Mouse (Mus musculus): ENCODE measurements at regions not wholly inside any gene's neighbourhood (a gene's known extent, or its start where the extent isn't known, plus 50 kb on each side); places are given as distances from the start of the nearest gene placed in this dataset.
A peak's percentile ranks its signal among the peaks of the same experiment; 100 is the strongest.

DNA sequence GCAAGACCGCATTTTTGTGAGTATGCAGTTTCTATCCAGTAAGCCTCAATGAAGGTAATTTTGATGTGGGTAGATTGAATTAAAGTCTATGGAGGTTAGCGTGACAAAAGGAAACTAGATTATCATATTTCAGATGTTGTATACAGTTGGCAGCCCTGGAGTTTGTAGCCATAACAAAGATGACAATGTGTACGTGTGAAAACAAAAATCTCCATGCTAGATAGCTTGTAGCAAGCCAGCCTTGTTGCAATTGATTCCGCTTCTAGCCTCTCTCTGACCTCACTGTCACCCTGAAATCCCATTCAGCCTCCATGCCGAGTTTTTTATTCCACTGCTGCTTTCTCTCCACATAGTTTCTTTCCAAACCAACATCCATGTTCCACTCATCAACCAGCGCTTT lies 248.4 kb downstream of the Fign start:
- DNase-seq (ENCODE audit: low spot score), result no peak
- Histone ChIP-seq H3K9me3 (ENCODE audit: low read length) (no peaks in the 10 kb centered on the region), H3K36me3 (ENCODE audit: insufficient read depth, low read length) (no peaks in the 10 kb centered on the region), H3K4me2 (ENCODE audit: low read depth, low read length) (no peak overlapping the region), H3K4me3 (ENCODE audit: low read length) (no peak overlapping the region), H3K9ac (replicated peaks; ENCODE audit: low read length) (no peak overlapping the region), H3K27me3 (ENCODE audit: insufficient read depth, low read length) (no peaks in the 10 kb centered on the region), H3K27ac (no peak overlapping the region), H3K4me1 (ENCODE audit: insufficient read depth, low read length) (peaks cover 5% of the 10 kb centered on the region; the same call in 1 of the 2 replicates)
- 70% methylated on average over 6 of the region's 6 CpGs for WGBS
- no peak for TF ChIP-seq CTCF (IDR thresholded peaks at IDR 0.05; ENCODE audit: low read depth)
- no peak for ATAC-seq

- Histone ChIP-seq H3K4me1 (ENCODE audit: insufficient read depth, low read length) (no peaks in the 10 kb centered on the region), H3K4me2 (ENCODE audit: low read depth, low read length) (no peak overlapping the region), H3K9ac (replicated peaks; ENCODE audit: low read length) (no peak overlapping the region), H3K27ac (no peak overlapping the region), H3K9me3 (ENCODE audit: low read length) (no peaks in the 10 kb centered on the region), H3K36me3 (ENCODE audit: insufficient read depth, low read length) (no peaks in the 10 kb centered on the region), H3K27me3 (ENCODE audit: insufficient read depth, low read length) (no peaks in the 10 kb centered on the region), H3K4me3 (ENCODE audit: low read length) (no peak overlapping the region)
- no peak for TF ChIP-seq CTCF (IDR thresholded peaks at IDR 0.05; ENCODE audit: low read depth)
- 87% methylated on average over 4 of the region's 4 CpGs for WGBS
- ATAC-seq, result no peak
- DNase-seq (ENCODE audit: low spot score), result no peak
Observed at GRCm38 (mm10) chr2:63832041-63832714, 265.7 kb downstream of the Fign start.

GRCm38 (mm10) chr2:63830431-63830830 lies 267.4 kb downstream of the Fign start:
- Histone ChIP-seq H3K27ac (no peak overlapping the region), H3K9ac (replicated peaks; ENCODE audit: low read length) (no peak overlapping the region), H3K4me1 (ENCODE audit: insufficient read depth, low read length) (no peaks in the 10 kb centered on the region), H3K4me2 (ENCODE audit: low read depth, low read length) (no peak overlapping the region), H3K9me3 (ENCODE audit: low read length) (no peaks in the 10 kb centered on the region), H3K4me3 (ENCODE audit: low read length) (no peak overlapping the region), H3K36me3 (ENCODE audit: insufficient read depth, low read length) (no peaks in the 10 kb centered on the region), H3K27me3 (ENCODE audit: insufficient read depth, low read length) (no peaks in the 10 kb centered on the region)
- TF ChIP-seq CTCF (IDR thresholded peaks at IDR 0.05; ENCODE audit: low read depth), result no peak
- 79% methylated on average over 5 of the region's 5 CpGs for WGBS
- no peak for ATAC-seq
- no peak for DNase-seq (ENCODE audit: low spot score)

DNA sequence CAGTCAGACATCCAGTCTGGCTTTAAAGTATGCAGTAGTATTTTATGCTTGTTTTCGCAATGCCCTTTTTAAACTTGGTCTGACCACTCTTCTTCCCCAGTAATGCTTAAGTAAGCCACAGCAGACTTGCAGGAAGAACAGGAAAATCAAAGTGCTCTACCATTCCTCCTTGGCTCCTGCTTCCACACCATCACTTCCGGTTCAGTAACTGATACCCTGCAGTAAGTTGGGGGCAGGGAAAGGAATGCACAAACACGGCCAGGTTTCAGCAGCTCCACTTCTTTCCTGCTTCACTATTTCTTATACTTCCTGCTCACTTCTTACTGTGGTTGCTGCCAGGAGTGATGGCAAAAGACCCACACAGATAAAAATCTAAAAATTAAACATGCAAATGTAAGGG lies 269.2 kb downstream of the Fign start:
- no peaks in the 10 kb centered on the region for H3K9me3 ChIP-seq (ENCODE audit: low read length)
- H3K4me1 ChIP-seq (ENCODE audit: insufficient read depth, low read length), result no peaks in the 10 kb centered on the region
- H3K4me3 ChIP-seq (ENCODE audit: low read length), result no peak overlapping the region
- ATAC-seq, result no peak
- H3K27ac ChIP-seq, result no peak overlapping the region
- DNase-seq (ENCODE audit: low spot score), result no peak
- TF ChIP-seq CTCF (IDR thresholded peaks at IDR 0.05; ENCODE audit: low read depth), result no peak
- WGBS, result 53% methylated on average over 3 of the region's 3 CpGs
- H3K4me2 ChIP-seq (ENCODE audit: low read depth, low read length), result no peak overlapping the region
- H3K36me3 ChIP-seq (ENCODE audit: insufficient read depth, low read length), result no peaks in the 10 kb centered on the region
- H3K9ac ChIP-seq (replicated peaks; ENCODE audit: low read length), result no peak overlapping the region
- no peaks in the 10 kb centered on the region for H3K27me3 ChIP-seq (ENCODE audit: insufficient read depth, low read length)

- no peaks in the 10 kb centered on the region for H3K4me1 ChIP-seq (ENCODE audit: insufficient read depth, low read length)
- no peak overlapping the region for H3K27ac ChIP-seq
- WGBS, result 22% methylated on average over 8 of the region's 8 CpGs
- H3K9me3 ChIP-seq (ENCODE audit: low read length), result no peaks in the 10 kb centered on the region
- H3K9ac ChIP-seq (replicated peaks; ENCODE audit: low read length), result no peak overlapping the region
- no peak for TF ChIP-seq CTCF (IDR thresholded peaks at IDR 0.05; ENCODE audit: low read depth)
- H3K36me3 ChIP-seq (ENCODE audit: insufficient read depth, low read length), result no peaks in the 10 kb centered on the region
- peak overlapping the region; percentile 10; the same call in 1 of the 2 replicates for H3K4me2 ChIP-seq (ENCODE audit: low read depth, low read length)
- DNase-seq (ENCODE audit: low spot score) (peak; percentile 23), ATAC-seq (peak; percentile 59)
- H3K27me3 ChIP-seq (ENCODE audit: insufficient read depth, low read length), result no peaks in the 10 kb centered on the region
- H3K4me3 ChIP-seq (ENCODE audit: low read length), result no peak overlapping the region
Observed at GRCm38 (mm10) chr2:63819440-63819839, 278.4 kb downstream of the Fign start.

Measured in hindbrain, postnatal 0 days (tissue).